ENCODE assay signal across 17 mouse cellular contexts in genomic region chr12:100762663-100763425, GRCm38 (mm10). TPM values are rescaled to one million over a fixed set of nuclear protein-coding genes. Genes with fewer than 3 reads are reported as not detected.
DNase-seq lines count a peak whose midpoint lies in the region; ATAC-seq and TF ChIP-seq lines count a peak whose summit lies in the region.
"Had no signal": no experiment of that assay in that cellular context is flagged by ENCODE, and none has a peak within 500 bp of the region (broad histone marks: within the 10 kb centered on the region; RNA-seq: fewer than 3 reads in every experiment).

No protein-coding gene starts in this region.

- H3K36me3 ChIP-seq in forebrain, embryonic 13.5 days (ENCODE audit: poor library complexity, severe bottlenecking), result no peaks in the 10 kb centered on the region
- H3K36me3 ChIP-seq in forebrain, embryonic 10.5 days (replicated peaks), result no peaks in the 10 kb centered on the region
- H3K36me3 ChIP-seq: limb, embryonic 15.5 days had no signal

- no peak for TF ChIP-seq CTCF in brain, embryonic 14.5 days (IDR thresholded peaks at IDR 0.05; ENCODE audit: borderline replicate concordance, extremely low read depth, insufficient read depth, insufficient read length)

- 47% methylated on average over 11 of the region's 11 CpGs for WGBS in forebrain, embryonic 13.5 days
- 74% methylated on average over 11 of the region's 11 CpGs for WGBS in forebrain, embryonic 10.5 days

- DNase-seq in forebrain, embryonic 10.5 days (ENCODE audit: extremely low spot score, low spot score), result no peak
- peak; percentile 36 to 53 for DNase-seq in left cerebral cortex, adult 18-20 months (ENCODE audit: low spot score in 2 of 2)
- DNase-seq in left cerebral cortex, adult 11 months (ENCODE audit: low spot score), result no peak
- DNase-seq in brain, embryonic 14.5 days (ENCODE audit: low read depth), result peak; percentile 66
- peak; percentile 31 to 37 for DNase-seq in layer of hippocampus, postnatal 36 days
- DNase-seq in liver, result no peak
- DNase-seq in gastrocnemius, postnatal 14 days, result no peak
- DNase-seq: adrenal gland, postnatal 14 days; cerebellum, postnatal 25 days; kidney, adult 2 months; kidney, postnatal 36 days; lung, adult 2 months; spleen, adult 18-20 months; thymus, postnatal 14 days had no signal

- H3K4me1 ChIP-seq in forebrain, embryonic 13.5 days, result peaks cover 11% of the 10 kb centered on the region
- H3K4me1 ChIP-seq in forebrain, embryonic 10.5 days, result peaks cover 5% of the 10 kb centered on the region; the same call in 1 of the 2 replicates
- H3K4me1 ChIP-seq: limb, embryonic 15.5 days had no signal

- no peak overlapping the region for H3K4me2 ChIP-seq in forebrain, embryonic 13.5 days
- H3K4me2 ChIP-seq: limb, embryonic 15.5 days had no signal

- H3K9me3 ChIP-seq in forebrain, embryonic 13.5 days (replicated peaks), result no peaks in the 10 kb centered on the region
- H3K9me3 ChIP-seq in forebrain, embryonic 10.5 days, result no peaks in the 10 kb centered on the region
- H3K9me3 ChIP-seq: limb, embryonic 15.5 days had no signal

- H3K27ac ChIP-seq in forebrain, embryonic 13.5 days, result peak overlapping the region; percentile 72
- no peak overlapping the region for H3K27ac ChIP-seq in forebrain, embryonic 10.5 days
- H3K27ac ChIP-seq: limb, embryonic 15.5 days; macrophage had no signal

- no peak for TF ChIP-seq POLR2A in brain, embryonic 14.5 days (IDR thresholded peaks at IDR 0.05; ENCODE audit: borderline replicate concordance, extremely low read depth, insufficient read depth, insufficient read length, poor library complexity, severe bottlenecking)

- peak; percentile 75 for ATAC-seq in forebrain, embryonic 13.5 days

- H3K9ac ChIP-seq in forebrain, embryonic 13.5 days, result no peak overlapping the region; the same call in 1 of the 2 replicates
- H3K9ac ChIP-seq: limb, embryonic 15.5 days had no signal

- H3K4me3 ChIP-seq in forebrain, embryonic 13.5 days, result no peak overlapping the region
- no peak overlapping the region for H3K4me3 ChIP-seq in forebrain, embryonic 10.5 days
- H3K4me3 ChIP-seq: limb, embryonic 15.5 days had no signal

- intact Hi-C loops in gastrocnemius, postnatal 14 days (cut with DNase I; ENCODE audit: low total_unique reads), result no loop called here

- no peaks in the 10 kb centered on the region for H3K27me3 ChIP-seq in forebrain, embryonic 13.5 days
- no peaks in the 10 kb centered on the region for H3K27me3 ChIP-seq in forebrain, embryonic 10.5 days (ENCODE audit: poor library complexity, severe bottlenecking)
- H3K27me3 ChIP-seq: limb, embryonic 15.5 days had no signal

RNA-seq across cellular contexts. Expression of gene Dglucy, which starts 16.0 kb away (rescaled TPM):
- polyA plus RNA-seq in forebrain, embryonic 13.5 days (2015; fragmentation: Nextera tagmentation; extraction: Ambion mirVana), result 1.9 and 2.0 TPM in 2 replicates
- polyA plus RNA-seq in forebrain, embryonic 10.5 days (2016; fragmentation: Nextera tagmentation; extraction: Ambion mirVana), result 0.14 and 0.16 TPM in 2 replicates
- total RNA-seq in left cerebral cortex, adult 18-20 months (2021), result 10 to 100 TPM in 1 of 2 experiments, 1 to 10 TPM in 1; 9.0 to 13.0 TPM
- polyA plus RNA-seq in brain, embryonic 14.5 days (2012; rRNA removed), result 2.3 and 3.2 TPM in 2 replicates
- total RNA-seq in layer of hippocampus, postnatal 36 days (2021), result 10 to 100 TPM in 1 of 2 experiments, 1 to 10 TPM in 1; 5.8 to 10.3 TPM
- 1 to 10 TPM; 5.9 to 6.5 TPM for total RNA-seq in gastrocnemius, postnatal 14 days (2021)

RNA-seq across cellular contexts. Expression of gene Rps6ka5, which starts 36.1 kb away (rescaled TPM):
- polyA plus RNA-seq in forebrain, embryonic 13.5 days (2015; fragmentation: Nextera tagmentation; extraction: Ambion mirVana), result 7.3 and 8.5 TPM in 2 replicates
- polyA plus RNA-seq in forebrain, embryonic 10.5 days (2016; fragmentation: Nextera tagmentation; extraction: Ambion mirVana), result 2.7 and 2.8 TPM in 2 replicates
- total RNA-seq in left cerebral cortex, adult 18-20 months (2021), result 10 to 100 TPM; 22.8 to 27.7 TPM
- 9.7 and 11.1 TPM in 2 replicates for polyA plus RNA-seq in brain, embryonic 14.5 days (2012; rRNA removed)
- 10 to 100 TPM; 21.9 to 22.7 TPM for total RNA-seq in layer of hippocampus, postnatal 36 days (2021)
- 10 to 100 TPM in 1 of 2 experiments, 1 to 10 TPM in 1; 7.3 to 13.6 TPM for total RNA-seq in gastrocnemius, postnatal 14 days (2021)

Comparison
In these comparisons a context has a peak if more than half of its experiments do, and no peak if none do; other contexts are left out.
1. DNase-seq: peak in left cerebral cortex, adult 18-20 months (2 of 2), brain, embryonic 14.5 days (single experiment) and layer of hippocampus, postnatal 36 days (2 of 2); none in forebrain, embryonic 10.5 days (single experiment), left cerebral cortex, adult 11 months (single experiment), liver (single experiment) and gastrocnemius, postnatal 14 days (single experiment).